Mouse (Mus musculus): ENCODE measurements at regions not wholly inside any gene's neighbourhood (a gene's known extent, or its start where the extent isn't known, plus 50 kb on each side); places are given as distances from the start of the nearest gene placed in this dataset.

- no peak overlapping the region for H3K9ac ChIP-seq (ENCODE audit: low read depth, low read length)
- H3K36me3 ChIP-seq (ENCODE audit: insufficient read depth, low read length): no peaks in the 10 kb centered on the region
- WGBS: 25% methylated on average over 12 of the region's 12 CpGs
- H3K9me3 ChIP-seq (replicated peaks; ENCODE audit: low read length): no peaks in the 10 kb centered on the region
- no peaks in the 10 kb centered on the region for H3K27me3 ChIP-seq (ENCODE audit: insufficient read depth, low read length)
- no peaks in the 10 kb centered on the region for H3K4me1 ChIP-seq (replicated peaks; ENCODE audit: insufficient read depth, low read length)
- no peak for TF ChIP-seq CTCF (IDR thresholded peaks at IDR 0.05; ENCODE audit: low read depth)
- ATAC-seq (replicated peaks; ENCODE audit: low FRiP score, low read depth) (no peak), DNase-seq (ENCODE audit: low spot score) (peak; percentile 9)
- no peak overlapping the region for H3K27ac ChIP-seq
- no peak overlapping the region for H3K4me2 ChIP-seq (ENCODE audit: low read length)
- H3K4me3 ChIP-seq (replicated peaks; ENCODE audit: low read depth, low read length): no peak overlapping the region
Measured at GRCm38 (mm10) chr6:52368734-52369412, 55.6 kb downstream of the Evx1 start.

- Histone ChIP-seq H3K36me3 (ENCODE audit: insufficient read depth, low read length) (no peaks in the 10 kb centered on the region), H3K4me3 (replicated peaks; ENCODE audit: low read depth, low read length) (no peak overlapping the region), H3K27me3 (ENCODE audit: insufficient read depth, low read length) (no peaks in the 10 kb centered on the region), H3K4me2 (ENCODE audit: low read length) (no peak overlapping the region), H3K27ac (no peak overlapping the region), H3K4me1 (replicated peaks; ENCODE audit: insufficient read depth, low read length) (no peaks in the 10 kb centered on the region), H3K9me3 (replicated peaks; ENCODE audit: low read length) (no peaks in the 10 kb centered on the region), H3K9ac (ENCODE audit: low read depth, low read length) (no peak overlapping the region)
- WGBS: 44% methylated on average over 8 of the region's 8 CpGs
- ATAC-seq (replicated peaks; ENCODE audit: low FRiP score, low read depth) (no peak), DNase-seq (ENCODE audit: low spot score) (no peak)
- no peak for TF ChIP-seq CTCF (IDR thresholded peaks at IDR 0.05; ENCODE audit: low read depth)
Measured at GRCm38 (mm10) chr6:52370806-52371360, 57.6 kb downstream of the Evx1 start.

GRCm38 (mm10) chr6:52379146-52379545, 65.8 kb downstream of the Evx1 start:
- Histone ChIP-seq H3K27me3 (ENCODE audit: insufficient read depth, low read length) (no peaks in the 10 kb centered on the region), H3K9ac (ENCODE audit: low read depth, low read length) (no peak overlapping the region), H3K9me3 (replicated peaks; ENCODE audit: low read length) (no peaks in the 10 kb centered on the region), H3K4me3 (replicated peaks; ENCODE audit: low read depth, low read length) (no peak overlapping the region), H3K27ac (no peak overlapping the region), H3K36me3 (ENCODE audit: insufficient read depth, low read length) (no peaks in the 10 kb centered on the region), H3K4me1 (replicated peaks; ENCODE audit: insufficient read depth, low read length) (no peaks in the 10 kb centered on the region), H3K4me2 (ENCODE audit: low read length) (no peak overlapping the region)
- no peak for TF ChIP-seq CTCF (IDR thresholded peaks at IDR 0.05; ENCODE audit: low read depth)
- ATAC-seq (replicated peaks; ENCODE audit: low FRiP score, low read depth): no peak
- 70% methylated on average over 3 of the region's 3 CpGs for WGBS
- DNase-seq (ENCODE audit: low spot score): peak; percentile 15

GRCm38 (mm10) chr6:52379588-52379987, 66.3 kb downstream of the Evx1 start:
- WGBS: 40% methylated on average over 5 of the region's 5 CpGs
- Histone ChIP-seq H3K9me3 (replicated peaks; ENCODE audit: low read length) (no peaks in the 10 kb centered on the region), H3K27ac (no peak overlapping the region), H3K27me3 (ENCODE audit: insufficient read depth, low read length) (no peaks in the 10 kb centered on the region), H3K4me3 (replicated peaks; ENCODE audit: low read depth, low read length) (no peak overlapping the region), H3K4me2 (ENCODE audit: low read length) (no peak overlapping the region), H3K4me1 (replicated peaks; ENCODE audit: insufficient read depth, low read length) (no peaks in the 10 kb centered on the region), H3K9ac (ENCODE audit: low read depth, low read length) (no peak overlapping the region), H3K36me3 (ENCODE audit: insufficient read depth, low read length) (no peaks in the 10 kb centered on the region)
- ATAC-seq (replicated peaks; ENCODE audit: low FRiP score, low read depth) (no peak), DNase-seq (ENCODE audit: low spot score) (peak; percentile 10)
- TF ChIP-seq CTCF (IDR thresholded peaks at IDR 0.05; ENCODE audit: low read depth): no peak

- 88% methylated on average over 2 of the region's 2 CpGs for WGBS
- H3K9ac ChIP-seq (ENCODE audit: low read depth, low read length): no peak overlapping the region
Measured at GRCm38 (mm10) chr6:52385044-52385443, 71.7 kb downstream of the Evx1 start.

GRCm38 (mm10) chr6:52401404-52401803, 88.1 kb downstream of the Evx1 start:
- TF ChIP-seq CTCF (IDR thresholded peaks at IDR 0.05; ENCODE audit: low read depth): no peak
- no peaks in the 10 kb centered on the region for H3K27me3 ChIP-seq (ENCODE audit: insufficient read depth, low read length)
- ATAC-seq (replicated peaks; ENCODE audit: low FRiP score, low read depth): no peak
- no peak overlapping the region for H3K9ac ChIP-seq (ENCODE audit: low read depth, low read length)
- 14% methylated on average over 5 of the region's 5 CpGs for WGBS
- no peak overlapping the region for H3K27ac ChIP-seq
- H3K4me2 ChIP-seq (ENCODE audit: low read length): no peak overlapping the region
- peak; percentile 36 for DNase-seq (ENCODE audit: low spot score)
- no peaks in the 10 kb centered on the region for H3K4me1 ChIP-seq (replicated peaks; ENCODE audit: insufficient read depth, low read length)
- no peak overlapping the region for H3K4me3 ChIP-seq (replicated peaks; ENCODE audit: low read depth, low read length)
- no peaks in the 10 kb centered on the region for H3K36me3 ChIP-seq (ENCODE audit: insufficient read depth, low read length)
- H3K9me3 ChIP-seq (replicated peaks; ENCODE audit: low read length): no peaks in the 10 kb centered on the region

More at GRCm38 (mm10) chr6:52385044-52385443, 71.7 kb downstream of the Evx1 start:
- no peak overlapping the region for H3K4me2 ChIP-seq (ENCODE audit: low read length)
- H3K4me3 ChIP-seq (replicated peaks; ENCODE audit: low read depth, low read length): no peak overlapping the region
- no peaks in the 10 kb centered on the region for H3K4me1 ChIP-seq (replicated peaks; ENCODE audit: insufficient read depth, low read length)
- no peak overlapping the region for H3K27ac ChIP-seq
- DNase-seq (ENCODE audit: low spot score) (no peak), ATAC-seq (replicated peaks; ENCODE audit: low FRiP score, low read depth) (no peak)
- no peaks in the 10 kb centered on the region for H3K27me3 ChIP-seq (ENCODE audit: insufficient read depth, low read length)
- H3K9me3 ChIP-seq (replicated peaks; ENCODE audit: low read length): no peaks in the 10 kb centered on the region
- no peaks in the 10 kb centered on the region for H3K36me3 ChIP-seq (ENCODE audit: insufficient read depth, low read length)
- TF ChIP-seq CTCF (IDR thresholded peaks at IDR 0.05; ENCODE audit: low read depth): no peak

Data from kidney, postnatal 0 days (tissue).